In genomic region chr4:55348759-55349451, GRCm38 (mm10) we compare ENCODE assay signal across 8 mouse cellular contexts. TPM values are rescaled to one million over a fixed set of nuclear protein-coding genes. Genes with fewer than 3 reads are reported as not detected.
A peak's percentile ranks its signal among the peaks of the same experiment; 100 is the strongest.
DNase-seq lines count a peak whose midpoint lies in the region; ATAC-seq lines count a peak whose summit lies in the region.

No protein-coding gene starts in this region.

- peak overlapping the region; percentile 97 for H3K4me3 ChIP-seq in kidney, embryonic 15.5 days (replicated peaks)
- H3K4me3 ChIP-seq in embryonic facial prominence, embryonic 10.5 days, result peak overlapping the region; percentile 86
- peak overlapping the region; percentile 97 for H3K4me3 ChIP-seq in hindbrain, embryonic 16.5 days (ENCODE audit: low read length)
- peak overlapping the region; percentile 100 for H3K4me3 ChIP-seq in midbrain, embryonic 16.5 days (ENCODE audit: low read depth, low read length)

- peaks cover 18% of the 10 kb centered on the region for H3K4me1 ChIP-seq in kidney, embryonic 15.5 days
- H3K4me1 ChIP-seq in embryonic facial prominence, embryonic 10.5 days, result peaks cover 23% of the 10 kb centered on the region
- peaks cover 21% of the 10 kb centered on the region for H3K4me1 ChIP-seq in hindbrain, embryonic 16.5 days (ENCODE audit: control insufficient read depth, insufficient read depth, low read depth, low read length)
- H3K4me1 ChIP-seq in midbrain, embryonic 16.5 days (ENCODE audit: control insufficient read depth, insufficient read depth, low read length), result peaks cover 27% of the 10 kb centered on the region

- ATAC-seq in kidney, embryonic 15.5 days (replicated peaks; ENCODE audit: low FRiP score), result no peak
- no peak for ATAC-seq in hindbrain, embryonic 16.5 days
- ATAC-seq in midbrain, embryonic 16.5 days, result peak; percentile 23
- no peak for ATAC-seq in granulocyte monocyte progenitor cell, adult 5-6 weeks (replicated peaks; ENCODE audit: poor library complexity, severe bottlenecking)

- H3K27ac ChIP-seq in kidney, embryonic 15.5 days, result peak overlapping the region; percentile 93
- H3K27ac ChIP-seq in embryonic facial prominence, embryonic 10.5 days (replicated peaks), result peak overlapping the region; percentile 99
- peak overlapping the region; percentile 91 for H3K27ac ChIP-seq in hindbrain, embryonic 16.5 days (ENCODE audit: low read depth, low read length)
- H3K27ac ChIP-seq in midbrain, embryonic 16.5 days (ENCODE audit: low read length), result peak overlapping the region; percentile 90

- 7% methylated on average over 12 of the region's 12 CpGs for WGBS in kidney, embryonic 15.5 days
- WGBS in embryonic facial prominence, embryonic 10.5 days, result 8% methylated on average over 12 of the region's 12 CpGs
- WGBS in hindbrain, embryonic 16.5 days, result 10% methylated on average over 12 of the region's 12 CpGs
- WGBS in midbrain, embryonic 16.5 days, result 8% methylated on average over 12 of the region's 12 CpGs

- no peaks in the 10 kb centered on the region for H3K27me3 ChIP-seq in kidney, embryonic 15.5 days
- H3K27me3 ChIP-seq in embryonic facial prominence, embryonic 10.5 days (replicated peaks; ENCODE audit: low read depth, poor library complexity, severe bottlenecking), result no peaks in the 10 kb centered on the region
- no peaks in the 10 kb centered on the region for H3K27me3 ChIP-seq in hindbrain, embryonic 16.5 days (replicated peaks; ENCODE audit: control insufficient read depth, insufficient read depth, low read length)
- no peaks in the 10 kb centered on the region for H3K27me3 ChIP-seq in midbrain, embryonic 16.5 days (ENCODE audit: control insufficient read depth, insufficient read depth, low read depth, low read length)

- H3K9me3 ChIP-seq in kidney, embryonic 15.5 days (replicated peaks), result no peaks in the 10 kb centered on the region
- H3K9me3 ChIP-seq in embryonic facial prominence, embryonic 10.5 days, result no peaks in the 10 kb centered on the region
- H3K9me3 ChIP-seq in hindbrain, embryonic 16.5 days (ENCODE audit: control insufficient read depth, low read length), result no peaks in the 10 kb centered on the region
- H3K9me3 ChIP-seq in midbrain, embryonic 16.5 days (replicated peaks; ENCODE audit: control insufficient read depth, low read length, poor library complexity, severe bottlenecking), result no peaks in the 10 kb centered on the region

- DNase-seq in kidney, postnatal 25 days, result no peak
- no peak for DNase-seq in embryonic facial prominence, embryonic 10.5 days (ENCODE audit: low spot score)
- DNase-seq in thymus, postnatal 10 days (ENCODE audit: low spot score in 2 of 2), result no peak
- DNase-seq in testis, postnatal 10 days (ENCODE audit: low spot score), result no peak

- peak overlapping the region; percentile 82 for H3K4me2 ChIP-seq in kidney, embryonic 15.5 days
- peak overlapping the region; percentile 74 for H3K4me2 ChIP-seq in hindbrain, embryonic 16.5 days (ENCODE audit: low read length)
- H3K4me2 ChIP-seq in midbrain, embryonic 16.5 days (ENCODE audit: low read length), result peak overlapping the region; percentile 65

- peak overlapping the region; percentile 52 for H3K9ac ChIP-seq in kidney, embryonic 15.5 days
- peak overlapping the region; percentile 79 for H3K9ac ChIP-seq in hindbrain, embryonic 16.5 days (ENCODE audit: low read depth, low read length)
- H3K9ac ChIP-seq in midbrain, embryonic 16.5 days (ENCODE audit: low read depth, low read length), result peak overlapping the region; percentile 70

- H3K36me3 ChIP-seq in kidney, embryonic 15.5 days, result no peaks in the 10 kb centered on the region
- no peaks in the 10 kb centered on the region for H3K36me3 ChIP-seq in embryonic facial prominence, embryonic 10.5 days (replicated peaks)
- no peaks in the 10 kb centered on the region for H3K36me3 ChIP-seq in hindbrain, embryonic 16.5 days (ENCODE audit: control insufficient read depth, insufficient read depth, low read length)
- H3K36me3 ChIP-seq in midbrain, embryonic 16.5 days (ENCODE audit: control insufficient read depth, insufficient read depth, low read length), result no peaks in the 10 kb centered on the region

RNA-seq across cellular contexts. Expression of gene Rad23b, which starts 0.9 kb away (rescaled TPM):
- polyA plus RNA-seq in kidney, embryonic 15.5 days (2015; fragmentation: Nextera tagmentation; extraction: Ambion mirVana), result 83.3 and 92.1 TPM in 2 replicates
- 83.7 and 91.2 TPM in 2 replicates for polyA plus RNA-seq in embryonic facial prominence, embryonic 10.5 days (2016; fragmentation: Nextera tagmentation; extraction: Ambion mirVana)
- 85.4 and 88.0 TPM in 2 replicates for polyA plus RNA-seq in hindbrain, embryonic 16.5 days (2015; fragmentation: Nextera tagmentation; extraction: Ambion mirVana)
- polyA plus RNA-seq in midbrain, embryonic 16.5 days (2015; fragmentation: Nextera tagmentation; extraction: Ambion mirVana), result 84.4 and 86.0 TPM in 2 replicates
- 89.4 and 122 TPM in 2 replicates for total RNA-seq in granulocyte monocyte progenitor cell, adult 5-6 weeks (2014; fragmentation: Nextera tagmentation)
- total RNA-seq in granulocyte monocyte progenitor cell, adult 5-6 weeks (2017), result 203 and 269 TPM in 2 replicates
